Mouse (Mus musculus) v-Abl transformed pro-B cells (cell line): Measurements from ENCODE around the gene Tox3.

Experiments
- in situ Hi-C, 2 experiments: fragments of 400-800 bp; cut with MboI; formaldehyde crosslinking; loops; one replicate each; pipeline ENCODE4 v1.15.1; 2025; ENCODE audit not compliant: unreplicated experiment in 2 of 2

The Tox3 gene

GRCm38 (mm10) chr8:90330377-90331285 lies 17.5 kb downstream of the Tox3 start:
- in situ Hi-C loops: no loop called here

DNA sequence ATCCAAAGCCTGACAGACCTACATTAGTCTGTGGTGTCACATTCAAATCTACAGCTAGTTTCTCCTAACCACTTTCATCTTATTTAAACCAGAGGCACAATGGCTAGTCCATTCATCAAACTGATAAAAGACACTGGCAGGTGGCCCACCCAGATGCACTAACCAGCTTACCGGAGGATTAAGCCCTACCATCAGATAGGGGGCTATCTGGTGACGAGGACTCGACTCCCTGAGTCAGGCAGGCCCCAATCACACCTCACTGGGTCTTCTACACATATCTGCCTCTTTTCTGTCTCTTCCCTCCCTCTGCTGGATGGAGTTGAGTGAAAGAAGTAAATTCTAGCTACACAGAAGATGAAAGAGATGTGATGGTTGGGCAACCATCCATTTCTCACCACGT lies 24.3 kb downstream of the Tox3 start:
- in situ Hi-C loops: no loop called here

DNA sequence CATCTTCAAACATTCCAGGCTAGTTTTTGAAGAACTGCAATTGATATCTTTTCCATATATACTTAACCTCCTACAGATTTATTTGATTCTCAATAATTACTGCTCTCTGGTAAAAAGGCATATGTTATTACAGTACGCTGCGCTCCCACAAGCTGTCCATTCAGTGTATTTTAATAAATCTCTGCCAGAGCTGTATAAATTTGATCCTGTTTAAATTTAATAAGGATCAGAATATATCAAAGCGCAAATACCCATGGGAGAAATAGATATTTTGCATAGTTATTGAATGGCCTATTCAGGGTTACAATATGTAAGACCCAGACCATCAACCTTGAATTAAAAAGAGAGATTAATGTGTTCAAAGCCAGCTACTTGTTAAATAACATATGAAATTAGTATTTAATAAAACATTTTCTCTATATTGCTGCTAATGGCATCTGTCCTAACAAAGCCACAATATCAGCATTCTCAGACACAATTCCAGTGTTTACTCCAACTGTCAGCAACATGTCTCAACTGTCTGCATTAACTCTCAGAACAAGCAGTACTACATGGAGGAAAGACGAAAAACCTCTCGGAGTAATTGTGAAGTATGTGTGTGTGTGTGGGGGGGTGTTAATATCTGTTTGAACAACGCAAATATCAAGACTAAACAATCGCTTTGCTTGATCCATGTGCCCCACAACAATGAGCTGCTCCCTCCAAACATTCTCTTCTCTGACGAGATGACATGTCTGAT lies 25.3 kb downstream of the Tox3 start:
- in situ Hi-C loops: no loop called here

DNA sequence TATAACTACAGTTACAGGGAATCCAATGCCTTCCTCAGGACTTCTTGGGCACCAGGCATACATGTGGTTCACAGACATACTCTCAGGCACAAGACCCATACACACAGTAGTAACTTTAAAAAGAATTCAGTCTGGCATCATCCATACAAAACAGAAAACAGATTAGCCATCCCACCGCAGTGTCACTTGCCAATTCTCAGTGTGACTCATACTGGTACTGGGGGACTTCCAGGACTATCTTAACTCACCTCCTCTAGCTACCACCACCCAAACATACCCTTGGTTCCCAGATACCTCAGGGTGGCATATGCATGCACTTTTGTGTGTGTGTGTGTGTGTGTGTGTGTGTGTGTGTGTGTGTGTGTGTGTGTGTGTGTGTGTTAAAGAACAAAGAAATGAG lies 26.9 kb downstream of the Tox3 start:
- in situ Hi-C loops: no loop called here

DNA sequence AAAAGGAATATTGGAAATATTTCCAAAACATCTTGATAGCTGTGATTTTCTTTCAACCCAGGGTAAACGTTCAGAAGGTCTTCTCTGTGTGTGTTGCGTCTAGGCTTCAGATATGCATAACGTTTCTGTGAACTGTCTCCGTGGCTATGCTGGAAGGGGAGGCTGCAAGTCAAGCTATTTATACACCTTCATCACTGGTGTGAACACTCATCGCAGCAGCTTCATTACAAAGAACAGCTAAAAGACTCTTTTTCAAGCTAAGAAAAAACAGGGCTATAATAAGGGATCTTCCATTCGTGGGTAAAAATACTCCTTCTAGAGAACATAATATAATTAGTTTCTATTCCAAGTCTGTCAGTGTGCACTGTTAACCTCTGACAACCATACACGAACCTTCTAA lies 33.8 kb downstream of the Tox3 start:
- in situ Hi-C loops: no loop called here

- in situ Hi-C loops: no loop called here
These were observed 45.2 kb downstream of the Tox3 start for GRCm38 (mm10) chr8:90302951-90303350.

- in situ Hi-C loops: no loop called here
These were observed 45.9 kb downstream of the Tox3 start for GRCm38 (mm10) chr8:90302252-90302651.

DNA sequence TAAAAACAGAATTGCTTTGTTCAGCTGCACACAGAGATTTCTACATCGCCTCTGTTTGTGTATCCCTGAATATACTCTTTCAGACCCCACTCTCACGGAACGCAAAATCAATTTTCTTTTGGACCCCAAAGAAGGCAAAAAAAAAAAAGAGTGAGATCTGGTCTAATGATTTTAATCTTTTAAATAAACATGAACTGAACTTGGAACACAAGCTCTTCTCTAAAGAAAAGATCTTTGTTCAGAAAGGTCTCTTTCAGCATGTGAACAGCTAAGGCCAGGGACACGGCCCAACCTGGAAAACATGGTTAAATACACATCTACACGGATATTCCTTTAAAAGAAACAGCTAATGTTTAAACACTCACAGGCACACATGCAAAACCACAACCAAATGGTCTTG lies 46.6 kb downstream of the Tox3 start:
- in situ Hi-C loops: no loop called here

- in situ Hi-C loops: no loop called here
These were observed 47.2 kb downstream of the Tox3 start for GRCm38 (mm10) chr8:90300973-90301372.

DNA sequence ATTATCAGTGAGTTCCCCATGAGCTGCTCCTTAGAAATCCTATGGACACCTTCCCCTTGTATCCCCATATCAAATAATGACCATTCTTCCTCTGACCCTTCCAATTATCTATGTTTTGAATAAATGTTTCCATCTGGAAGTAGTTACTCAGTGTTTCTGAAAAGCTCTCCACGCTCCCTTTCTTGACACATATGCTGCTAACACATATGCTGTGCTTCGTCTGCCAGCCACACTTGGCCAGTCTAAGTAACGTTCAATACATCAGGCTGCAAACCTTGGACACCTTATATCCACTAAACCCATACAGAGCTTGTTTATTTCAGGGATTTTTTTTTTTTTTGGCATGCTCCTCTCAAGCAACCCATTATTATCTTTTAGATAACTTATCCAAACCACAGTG lies 54.1 kb downstream of the Tox3 start:
- in situ Hi-C loops: no loop called here

DNA sequence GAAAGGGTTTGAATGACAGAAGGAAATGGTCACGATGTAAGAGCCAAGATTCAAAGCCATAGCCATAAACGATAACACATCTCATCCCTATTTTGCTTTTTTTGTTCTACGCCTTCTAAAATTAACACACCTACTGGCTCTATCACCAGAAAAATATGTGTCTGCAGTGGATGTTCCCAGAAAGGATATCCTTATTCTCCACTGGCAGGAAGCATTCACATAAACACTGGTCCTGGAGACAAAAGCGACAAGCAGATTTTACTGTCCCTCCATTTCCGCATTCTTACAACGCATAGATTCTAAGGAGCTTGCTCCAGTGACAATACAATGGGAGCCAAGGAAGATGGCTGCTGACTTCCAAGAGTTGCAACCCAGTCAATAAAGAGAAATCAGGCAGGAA lies 57.3 kb downstream of the Tox3 start:
- in situ Hi-C loops: no loop called here

DNA sequence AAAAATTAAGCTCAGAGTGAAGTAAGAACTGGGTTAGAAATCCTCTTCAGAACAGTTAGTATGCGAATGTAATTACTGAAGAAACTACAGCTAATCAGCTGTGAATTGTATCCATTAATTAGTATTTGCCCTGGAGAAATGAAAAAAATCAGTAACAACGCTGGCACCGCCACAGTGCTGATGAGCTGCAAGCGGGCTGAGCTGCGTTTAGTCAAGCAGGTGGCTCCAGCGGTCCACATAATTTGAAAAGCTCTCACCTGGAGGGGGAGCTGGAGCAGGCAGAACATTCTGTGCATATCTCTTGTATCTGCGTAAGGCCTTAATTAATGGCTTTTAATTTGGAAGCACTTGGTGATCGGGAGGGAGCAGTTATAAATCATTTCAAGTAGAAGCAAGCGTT lies 71.4 kb downstream of the Tox3 start:
- in situ Hi-C loops: no loop called here

DNA sequence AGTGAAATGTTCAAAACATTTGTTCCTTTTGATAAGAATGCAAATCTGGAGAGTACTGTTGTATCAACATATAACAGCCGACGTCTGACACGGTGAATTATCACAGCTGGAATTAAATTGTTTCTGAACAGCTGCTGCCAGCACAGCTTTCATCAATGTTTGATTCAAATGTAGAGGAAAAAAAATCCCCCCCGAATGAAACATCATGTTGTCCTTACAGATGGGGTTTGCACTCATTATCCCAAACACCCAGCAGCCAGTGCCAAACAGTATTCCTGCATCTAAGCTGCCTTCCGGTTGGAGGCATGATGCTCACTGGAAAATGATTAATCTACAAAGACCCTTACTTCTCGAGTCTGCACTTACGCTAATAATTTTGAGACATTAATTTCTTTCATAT lies 75.0 kb downstream of the Tox3 start:
- in situ Hi-C loops: no loop called here

DNA sequence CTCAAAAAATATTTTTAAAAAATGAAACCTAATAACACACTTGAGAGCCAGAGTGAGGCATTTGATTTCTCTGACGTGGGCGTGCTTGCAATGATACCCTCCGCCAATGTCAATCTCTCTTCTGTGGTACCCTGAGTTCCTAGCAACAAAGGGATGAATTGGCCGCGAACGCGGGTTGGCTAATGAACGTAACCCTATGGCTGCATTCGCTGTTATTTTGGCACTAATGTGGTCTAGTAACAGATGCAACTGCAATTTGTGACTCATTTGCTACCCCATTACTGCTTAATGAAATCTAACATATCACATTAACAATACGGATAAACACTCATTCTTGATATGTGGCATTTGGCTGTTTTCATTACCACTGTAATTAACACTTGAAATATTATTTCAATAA lies 76.2 kb downstream of the Tox3 start:
- in situ Hi-C loops: no loop called here

GRCm38 (mm10) chr8:90267698-90268256 lies 80.4 kb downstream of the Tox3 start:
- in situ Hi-C loops: no loop called here

- in situ Hi-C loops: no loop called here
These were observed 81.2 kb downstream of the Tox3 start for GRCm38 (mm10) chr8:90266986-90267385.

GRCm38 (mm10) chr8:90266239-90266638 lies 81.9 kb downstream of the Tox3 start:
- in situ Hi-C loops: no loop called here

- in situ Hi-C loops: no loop called here
These were observed 93.8 kb downstream of the Tox3 start for GRCm38 (mm10) chr8:90254158-90254867.

DNA sequence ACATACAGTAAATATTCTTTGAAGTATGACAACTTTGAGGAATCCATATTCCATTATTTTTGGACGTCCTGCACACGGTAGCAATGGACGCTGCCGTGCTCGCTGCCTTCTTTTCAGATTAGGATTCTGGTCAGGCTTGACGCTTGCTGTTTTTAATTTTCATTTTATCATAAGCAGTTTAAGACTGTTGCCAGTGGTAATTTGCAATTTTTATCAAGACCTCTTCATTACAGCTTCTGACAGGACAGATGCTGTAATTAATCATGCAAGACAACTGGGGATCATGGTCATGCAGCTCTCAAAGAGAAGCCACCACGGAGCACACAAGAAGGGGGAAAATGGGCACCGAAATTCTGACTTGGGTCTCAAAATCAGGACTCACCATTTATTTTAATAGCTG lies 101.8 kb downstream of the Tox3 start:
- in situ Hi-C loops: no loop called here

- in situ Hi-C loops: no loop called here
These were observed 102.3 kb downstream of the Tox3 start for GRCm38 (mm10) chr8:90245828-90246227.

DNA sequence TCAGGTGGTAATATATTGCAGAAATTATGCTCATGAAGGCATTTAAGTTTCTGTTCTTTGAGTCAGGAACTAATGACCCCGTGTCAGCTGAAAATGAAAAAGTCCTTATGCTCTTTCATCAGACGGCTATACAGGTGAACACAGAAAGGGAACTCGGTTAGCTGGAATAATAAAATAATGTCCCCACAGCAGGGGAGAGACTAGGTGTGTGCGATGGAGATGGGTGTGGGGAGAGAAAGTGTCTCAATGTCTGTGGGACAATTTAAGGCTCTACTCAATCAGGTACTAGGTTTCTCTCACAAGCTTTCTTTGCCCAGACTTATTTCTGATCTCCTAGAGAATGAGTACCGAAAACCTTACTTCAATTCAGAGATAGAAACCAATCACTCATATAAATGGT lies 103.0 kb downstream of the Tox3 start:
- in situ Hi-C loops: no loop called here
